Mouse (Mus musculus): ENCODE data around the gene Tmem119.

The Tmem119 gene

DNA sequence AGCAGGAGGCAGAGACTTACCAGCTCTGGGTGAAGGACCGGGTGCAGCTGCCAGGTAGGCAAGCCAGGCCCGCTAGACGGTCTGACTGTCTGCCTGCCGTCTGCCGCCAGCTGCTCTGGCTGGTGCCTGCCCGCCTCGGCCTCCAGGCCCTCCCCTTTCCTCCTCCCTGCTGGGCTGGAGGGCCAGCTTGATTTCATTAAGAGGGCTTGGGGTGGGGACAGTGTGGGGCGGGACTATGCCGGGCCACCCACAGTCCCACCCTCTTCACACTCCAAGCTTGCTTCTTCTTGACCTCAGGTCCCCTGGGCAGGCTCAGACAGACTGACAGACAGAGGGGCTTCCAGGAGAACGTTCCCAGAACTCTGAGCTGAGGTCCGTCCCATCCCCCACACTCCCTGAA, at the start of gene Tmem119:
TSS of gene Tmem119 (minus strand) at position 237 of the 400 bp plus-strand sequence.
- no peak for DNase-seq

DNA sequence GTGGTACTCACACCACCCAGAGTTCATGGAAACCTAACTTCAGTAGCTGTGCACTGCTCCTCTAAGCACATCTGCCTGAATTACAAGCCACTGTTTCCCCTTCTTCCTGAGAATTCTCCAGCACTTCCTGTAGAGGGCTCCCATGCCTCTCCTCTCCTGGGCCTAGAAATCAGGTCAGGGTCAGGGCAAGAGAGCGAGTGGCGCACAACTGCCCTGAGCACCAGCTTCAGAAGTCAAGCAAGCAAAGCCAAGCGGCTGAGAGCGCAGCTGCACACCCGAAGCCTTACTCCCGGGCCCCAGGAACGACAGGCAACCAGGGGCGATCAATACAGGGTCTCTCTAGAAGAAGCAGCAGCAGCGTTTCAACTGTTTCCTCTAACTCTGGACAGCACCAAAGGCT, 47.3 kb upstream of the Tmem119 start:
- DNase-seq, result no peak

GRCm38 (mm10) chr5:113846656-113847055, 46.3 kb upstream of the Tmem119 start:
- no peak for DNase-seq

GRCm38 (mm10) chr5:113845627-113846026, 45.3 kb upstream of the Tmem119 start:
- DNase-seq, result no peak

- DNase-seq, result peak in 1 of 2 experiments; percentile 49
Observed at GRCm38 (mm10) chr5:113844721-113845120, 44.4 kb upstream of the Tmem119 start.

DNA sequence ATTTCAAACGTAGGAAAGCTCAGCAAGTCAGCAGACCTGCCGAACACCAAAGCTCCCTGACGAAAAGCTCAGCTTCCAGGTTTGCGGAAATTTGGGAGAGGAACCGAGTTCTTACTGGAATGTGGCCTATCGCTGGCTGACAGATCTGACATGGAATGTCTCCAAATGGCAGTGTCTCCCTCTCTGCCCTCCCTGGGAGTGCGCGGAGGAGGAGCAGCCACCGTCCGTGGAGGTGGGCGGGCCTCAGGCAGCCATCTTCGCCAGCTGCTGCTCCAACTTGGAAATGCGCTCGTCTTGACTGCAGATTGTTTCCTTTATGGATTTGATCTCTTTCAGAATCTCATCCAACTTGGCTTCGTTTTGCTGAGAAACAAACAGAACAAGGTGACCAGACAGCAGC, 43.8 kb upstream of the Tmem119 start:
- DNase-seq, result no peak

DNA sequence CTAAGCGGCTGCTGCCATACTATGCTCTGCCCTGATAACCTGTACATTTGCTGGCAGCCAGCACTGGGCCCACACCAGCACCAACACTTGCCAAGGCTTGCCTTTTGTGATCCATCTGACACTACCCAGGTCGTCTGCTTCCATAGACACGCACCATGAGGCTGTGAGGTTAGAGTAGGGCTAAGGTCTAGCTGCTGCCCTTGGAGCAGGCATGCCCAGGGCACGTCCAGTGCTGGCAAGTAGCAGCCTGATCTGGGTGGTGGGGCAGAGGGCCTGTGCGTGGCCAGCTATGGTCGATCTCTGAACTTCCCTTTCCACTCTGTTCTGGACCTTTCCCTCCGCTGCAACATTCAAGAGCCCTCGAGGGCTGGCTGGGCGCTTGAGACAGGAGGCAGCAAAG, 42.6 kb upstream of the Tmem119 start:
- no peak for DNase-seq

DNA sequence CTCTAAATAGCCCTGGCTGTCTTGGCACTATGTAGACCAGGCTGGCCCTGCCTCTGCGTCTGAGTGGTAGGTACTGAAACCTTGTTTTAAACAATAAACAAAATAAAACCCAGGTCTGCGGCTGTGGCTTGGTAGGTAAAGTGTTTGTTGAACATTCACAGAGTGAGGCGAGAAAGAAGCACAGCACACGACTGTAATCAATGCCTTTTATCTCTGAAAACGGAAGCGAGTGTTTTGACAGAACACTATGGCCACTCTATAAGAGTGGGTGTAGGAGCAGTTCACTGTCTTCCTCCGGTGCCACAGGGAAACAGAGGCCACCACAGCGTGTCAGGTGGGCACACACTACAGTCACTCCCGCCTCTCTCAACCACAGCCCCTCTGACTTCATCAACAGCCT, 41.9 kb upstream of the Tmem119 start:
- DNase-seq, result no peak

DNA sequence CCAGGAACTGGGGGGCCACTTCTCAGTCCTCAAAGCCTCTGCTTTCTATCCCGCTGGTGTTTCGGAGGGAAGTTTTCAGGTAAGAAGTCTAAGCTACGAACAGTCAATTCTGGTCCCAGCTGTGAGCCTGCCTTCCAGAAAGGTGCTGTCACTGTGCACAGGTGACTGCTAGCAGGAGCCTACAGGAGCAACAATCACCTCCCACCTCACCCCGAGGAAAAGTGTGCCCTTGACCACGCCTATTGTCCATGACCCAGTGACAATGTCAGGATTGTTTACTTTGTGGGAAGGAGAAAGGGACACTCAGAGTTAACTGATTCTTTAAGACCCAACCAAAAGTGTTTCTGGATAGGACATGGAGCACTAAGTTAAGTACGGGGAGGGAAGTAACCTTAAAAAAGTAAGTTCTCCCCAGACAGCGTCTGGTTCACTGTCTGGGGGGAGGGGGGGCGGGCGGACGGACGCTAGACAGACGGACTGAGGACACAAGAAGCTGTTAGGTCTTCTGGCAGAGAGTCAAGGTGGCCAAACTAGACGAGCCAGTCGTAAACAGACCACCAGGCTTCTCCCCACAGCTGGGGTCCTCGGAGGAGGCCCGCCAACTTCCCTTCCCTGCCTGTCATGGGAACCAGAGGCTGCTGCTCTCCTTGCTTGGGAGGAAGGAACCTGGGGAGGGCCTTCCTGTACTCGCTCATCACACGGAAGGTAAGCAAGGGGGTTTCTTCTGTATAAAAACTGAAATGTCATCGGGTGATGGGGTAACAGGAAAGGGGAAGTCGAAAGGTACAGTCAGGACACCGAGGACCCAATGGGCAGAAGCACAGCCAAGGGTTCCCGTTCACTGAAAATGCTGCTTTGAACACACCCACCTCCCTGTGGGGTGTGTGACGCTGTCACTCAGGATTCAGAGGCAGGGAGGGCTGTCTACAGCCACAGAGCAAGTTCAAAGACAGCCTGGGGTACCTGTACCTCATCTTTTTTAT, 41.2 kb upstream of the Tmem119 start:
- DNase-seq, result no peak

DNA sequence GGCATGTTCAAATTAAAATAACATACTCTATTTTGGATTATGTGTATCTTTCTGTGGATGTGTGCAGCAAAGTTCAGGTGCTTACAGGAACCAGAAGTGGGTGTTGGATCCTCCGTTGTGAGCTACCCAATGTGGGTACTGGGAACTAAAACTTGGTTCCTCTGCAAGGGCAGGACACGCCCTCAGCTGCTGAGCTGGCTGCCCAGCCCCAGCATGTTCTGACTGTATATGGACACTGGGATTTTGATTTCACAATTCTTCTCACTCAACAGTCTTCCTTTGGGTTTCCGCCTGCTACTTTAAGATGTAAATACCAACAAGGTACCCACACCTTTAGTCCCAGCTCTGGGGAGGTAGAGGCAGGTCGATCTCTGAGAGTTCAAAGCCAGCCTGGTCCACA, 40.1 kb upstream of the Tmem119 start:
- no peak for DNase-seq

DNA sequence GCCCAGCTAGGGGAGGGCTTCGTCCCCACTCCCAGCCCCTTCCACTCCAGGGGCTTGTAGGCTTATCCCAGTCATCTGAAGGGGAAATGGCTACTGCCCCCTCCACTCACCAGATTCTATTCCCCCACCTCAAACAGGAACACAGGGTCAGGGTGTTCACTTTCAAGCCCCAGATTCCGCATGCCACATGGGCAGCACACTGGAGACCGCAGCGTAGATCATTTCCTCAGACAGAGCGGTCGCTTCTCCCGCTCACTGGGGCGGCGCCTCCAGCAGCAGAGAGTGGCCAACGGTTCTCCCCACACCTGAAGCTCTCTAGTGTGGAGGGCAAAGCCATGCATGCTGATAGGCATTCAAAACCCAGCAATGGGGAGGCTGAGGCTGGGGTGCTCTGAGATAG, 36.6 kb upstream of the Tmem119 start:
- DNase-seq, result no peak

- DNase-seq, result no peak
Observed at GRCm38 (mm10) chr5:113833316-113833947, 33.1 kb upstream of the Tmem119 start.

DNA sequence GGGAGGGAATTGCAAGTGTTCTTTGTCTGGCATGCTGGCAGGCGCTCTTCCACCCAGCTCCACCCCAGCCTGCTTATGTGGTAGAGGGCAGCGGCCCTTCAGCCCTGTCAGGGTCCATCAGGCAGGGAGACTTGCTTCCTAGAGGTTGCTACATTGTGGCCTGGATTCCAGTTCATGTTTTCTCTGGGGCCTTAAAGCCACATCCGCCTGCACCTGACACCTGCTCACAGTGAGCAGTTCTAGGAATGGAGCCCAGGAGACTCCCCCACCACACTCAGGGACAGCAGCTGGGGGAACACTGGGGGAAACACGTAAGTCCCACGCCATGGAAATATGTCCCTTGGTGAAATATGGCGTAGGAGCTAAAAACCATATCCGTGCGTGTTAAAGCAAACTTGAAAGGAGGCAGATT, 32.2 kb upstream of the Tmem119 start, which contains the start of gene Selplg:
TSS of gene Selplg (minus strand) at position 155 of the 412 bp plus-strand sequence.
- no peak for DNase-seq

- no peak for DNase-seq
Observed at GRCm38 (mm10) chr5:113831741-113832140, 31.4 kb upstream of the Tmem119 start.

DNA sequence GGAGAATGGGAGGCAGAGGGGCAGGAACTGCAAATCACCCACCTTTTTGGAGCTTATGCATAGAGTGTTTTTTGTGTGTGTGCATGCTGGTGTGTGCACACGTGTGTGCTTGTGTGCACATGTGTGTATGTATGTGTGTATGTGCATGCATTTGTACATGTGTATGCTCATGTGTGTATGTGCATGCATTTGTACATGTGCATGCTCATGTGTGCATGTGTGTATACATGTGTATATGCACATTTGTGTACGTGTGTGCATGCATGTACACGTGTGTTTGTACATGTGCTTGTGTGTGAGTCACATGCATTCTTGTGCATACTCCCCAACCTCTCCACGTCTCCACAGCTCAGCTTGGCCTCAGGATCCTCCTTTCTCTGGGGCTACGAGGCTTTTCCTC, 30.5 kb upstream of the Tmem119 start:
- no peak for DNase-seq

GRCm38 (mm10) chr5:113830292-113830643, 30.0 kb upstream of the Tmem119 start:
- DNase-seq, result no peak

DNA sequence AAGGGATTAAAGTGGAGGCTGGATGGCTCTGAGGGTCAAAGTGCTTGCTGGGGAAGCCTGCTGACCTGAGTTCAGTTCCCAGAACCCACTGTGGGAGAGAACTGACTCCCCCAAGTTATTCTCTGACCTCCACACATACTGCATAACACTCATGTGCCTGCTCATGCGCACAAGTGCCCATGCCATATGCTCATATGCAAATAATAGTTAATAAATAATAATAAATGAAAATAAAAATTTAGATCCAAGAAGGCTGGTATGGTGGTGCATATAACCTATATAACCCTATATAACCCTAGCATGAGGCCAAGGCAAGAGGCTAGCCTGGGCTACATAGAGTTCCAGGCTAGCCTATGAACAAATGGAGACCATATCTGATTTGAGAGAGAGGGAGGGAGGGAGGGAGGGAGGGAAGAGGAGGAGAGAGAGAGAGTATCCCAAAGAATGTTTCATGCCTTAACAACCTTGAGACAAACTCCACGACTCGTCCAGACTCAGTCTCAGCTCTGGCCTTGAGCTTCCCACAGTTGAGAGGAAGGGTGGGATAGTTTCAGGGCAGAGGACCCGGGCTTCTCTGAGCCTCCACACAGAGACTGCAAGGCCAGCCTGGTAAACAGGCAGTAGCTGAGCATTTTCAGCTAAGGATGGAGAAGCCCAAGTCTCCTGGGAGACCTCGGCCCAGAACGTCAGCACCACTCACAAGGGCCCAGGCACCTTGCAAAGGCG, 29.4 kb upstream of the Tmem119 start:
- DNase-seq, result no peak

GRCm38 (mm10) chr5:113828481-113828880, 28.2 kb upstream of the Tmem119 start:
- DNase-seq, result no peak

DNA sequence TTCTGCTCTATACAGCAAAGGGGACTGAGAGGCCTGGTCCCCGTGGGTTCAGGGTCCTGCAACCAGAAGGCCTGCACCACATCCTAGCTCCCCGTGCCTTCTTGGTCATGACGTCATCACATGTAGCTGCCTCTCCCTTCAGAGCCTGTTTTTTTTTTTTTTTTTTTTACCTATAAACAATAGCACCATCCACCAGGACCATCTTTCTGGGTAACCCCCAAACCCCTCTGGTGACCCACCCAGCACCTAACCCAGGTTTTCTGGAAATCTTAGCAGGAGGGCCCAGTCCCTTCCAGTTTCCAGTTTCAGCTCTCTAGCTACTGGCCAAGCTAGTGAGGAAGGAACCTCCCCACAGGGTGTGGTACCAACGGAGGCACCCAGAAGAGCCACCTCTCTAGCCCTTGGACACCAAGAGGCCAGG, 27.7 kb upstream of the Tmem119 start:
- DNase-seq, result no peak

DNA sequence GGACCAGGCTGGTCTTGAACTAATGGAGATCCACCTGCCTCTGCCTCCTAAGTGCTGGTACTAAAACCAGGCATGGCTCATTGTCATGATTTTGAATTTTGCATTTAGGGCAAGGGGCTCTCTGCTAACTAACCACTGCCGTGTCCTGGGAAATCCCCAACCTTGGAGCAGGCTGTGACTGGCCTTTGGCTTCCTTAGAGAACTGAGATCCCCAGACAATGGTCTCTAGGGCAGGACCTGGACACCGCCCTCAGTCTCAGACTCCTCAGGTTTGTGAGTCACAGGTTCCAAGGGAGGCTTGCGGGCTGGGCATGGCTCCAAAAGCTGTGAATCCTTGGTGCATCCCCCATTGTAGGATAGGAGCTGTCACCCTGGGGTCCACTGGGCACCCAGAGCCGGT, 26.3 kb upstream of the Tmem119 start:
- DNase-seq, result no peak

GRCm38 (mm10) chr5:113825558-113825957, 25.2 kb upstream of the Tmem119 start:
- no peak for DNase-seq

DNA sequence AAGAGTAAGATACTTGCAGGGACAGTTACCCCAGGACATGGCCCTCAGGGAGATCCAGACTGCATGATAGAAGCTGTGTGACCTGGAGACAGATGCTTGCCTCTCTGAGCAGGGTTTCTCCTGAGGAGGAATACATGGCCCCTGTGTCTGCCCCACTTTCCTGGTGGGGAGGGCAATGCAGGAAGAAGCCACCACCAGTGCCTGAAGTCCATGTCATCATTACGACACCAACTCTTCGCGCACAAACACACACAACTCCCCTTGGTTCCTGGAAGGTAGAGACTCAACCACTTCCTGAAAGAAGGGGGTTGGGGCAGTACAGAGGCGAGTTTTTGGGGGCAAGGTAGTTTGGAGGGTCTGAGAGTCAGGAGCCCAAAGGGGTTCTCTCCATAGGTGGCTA, 23.9 kb upstream of the Tmem119 start:
- DNase-seq, result no peak

DNA sequence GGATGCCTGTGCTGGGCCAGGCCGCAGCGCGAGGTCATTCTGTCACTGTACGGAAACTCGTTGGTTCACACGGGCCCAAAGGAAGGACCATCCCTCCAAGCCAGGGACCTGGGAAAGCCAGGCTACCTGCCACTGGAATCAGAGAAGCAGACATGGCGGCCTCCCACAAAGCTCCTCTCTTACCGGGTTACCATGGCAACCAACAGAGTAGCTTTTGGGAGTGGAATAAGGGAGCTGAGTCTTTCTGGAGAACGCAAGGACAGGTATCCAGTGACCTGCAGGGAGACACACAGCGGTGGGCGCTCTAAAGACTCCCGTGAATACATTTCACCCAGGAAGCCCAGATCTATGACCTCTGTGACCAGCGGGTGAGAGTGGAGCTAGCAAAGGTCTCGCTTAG, 18.3 kb upstream of the Tmem119 start:
- no peak for DNase-seq
